Mouse (Mus musculus) natural killer cell, adult 2 months (primary cell): Measurements from ENCODE around the gene Rbm19.

Experiments
- DNase-seq, 2 experiments: peaks; one replicate each; pipeline ENCODE4 v3.0.0; 2022; ENCODE audit warnings: low spot score in 2 of 2

Gene Rbm19

DNA sequence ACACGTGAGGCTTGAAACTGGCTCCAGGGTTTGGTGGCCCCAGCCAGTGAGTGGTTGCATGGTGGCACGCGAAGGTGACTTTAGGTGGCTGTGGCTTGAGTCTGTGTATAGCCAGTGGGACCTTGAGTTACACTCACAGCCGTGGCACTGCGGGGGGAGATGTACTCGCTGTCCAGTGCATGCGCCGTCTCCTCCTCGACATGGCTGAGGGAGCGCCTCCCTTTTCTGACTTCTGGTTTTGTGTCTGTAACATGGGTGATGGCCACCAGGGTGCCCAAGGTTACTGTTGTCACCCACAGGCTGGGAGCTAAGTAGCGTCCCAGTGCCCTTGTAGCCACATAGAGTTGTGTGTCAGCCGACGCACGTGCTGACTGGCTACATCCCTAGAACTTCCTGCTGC lies 19.1 kb downstream of the Rbm19 start:
- no peak for DNase-seq

DNA sequence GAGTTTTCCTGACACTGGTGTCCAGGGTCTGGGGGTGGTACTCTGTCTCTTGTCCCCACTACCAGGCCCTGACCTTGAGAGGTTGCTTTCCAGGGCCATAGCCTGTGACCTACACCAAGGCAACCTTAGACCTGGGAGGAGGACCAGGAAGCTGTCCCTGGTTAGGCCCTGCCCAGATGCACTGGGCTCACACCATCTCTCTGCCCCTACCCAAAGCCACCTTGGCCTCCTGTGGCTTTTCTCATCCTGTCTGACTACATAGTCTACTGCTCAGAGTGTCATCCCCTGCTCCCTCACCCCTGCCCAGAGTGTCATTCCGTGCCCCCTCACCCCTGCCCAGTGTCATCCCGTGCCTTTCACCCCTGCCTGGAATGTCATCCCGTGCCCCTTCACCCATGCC lies 19.6 kb downstream of the Rbm19 start:
- no peak for DNase-seq

DNA sequence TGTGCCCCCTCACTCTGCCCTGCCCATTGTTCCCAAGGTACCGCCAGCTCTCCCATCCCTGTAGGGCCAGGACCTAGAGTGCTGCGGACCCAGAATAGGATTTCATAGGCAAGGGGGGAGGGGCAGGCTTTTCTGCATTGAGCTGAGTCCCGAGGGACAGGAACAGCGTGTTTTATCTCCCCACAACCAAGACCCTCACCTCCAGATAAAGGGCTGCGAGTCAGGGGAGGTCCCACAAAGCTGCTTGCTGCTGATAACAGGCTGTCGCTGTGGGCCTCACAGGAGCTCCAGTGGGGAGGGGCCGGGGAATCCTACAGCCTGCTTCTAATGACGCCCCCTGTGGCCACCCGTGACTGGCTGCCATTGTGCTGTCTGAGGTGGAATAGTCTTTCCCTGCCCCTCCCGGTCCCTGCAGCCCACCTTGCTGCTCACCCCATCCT lies 20.0 kb downstream of the Rbm19 start:
- no peak for DNase-seq

DNA sequence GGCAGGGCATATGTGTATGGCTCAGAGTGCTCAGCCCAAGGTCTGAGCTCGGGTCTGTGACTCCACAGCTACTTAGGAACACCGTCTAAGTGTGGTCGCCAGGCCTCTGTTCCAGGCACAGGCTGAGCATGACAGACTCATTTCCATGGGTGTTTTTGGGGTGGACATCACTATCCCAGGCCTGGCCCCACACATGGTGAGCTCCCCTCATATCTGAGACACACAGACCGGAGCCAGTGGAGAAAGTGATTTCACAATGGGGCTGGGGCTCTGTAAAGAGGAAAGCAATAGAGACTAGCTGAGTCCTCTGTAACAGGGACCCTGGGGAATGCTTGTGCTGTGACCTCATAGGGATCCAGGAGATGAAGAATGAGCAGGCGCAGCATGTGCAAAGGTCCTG lies 20.8 kb downstream of the Rbm19 start:
- no peak for DNase-seq

DNA sequence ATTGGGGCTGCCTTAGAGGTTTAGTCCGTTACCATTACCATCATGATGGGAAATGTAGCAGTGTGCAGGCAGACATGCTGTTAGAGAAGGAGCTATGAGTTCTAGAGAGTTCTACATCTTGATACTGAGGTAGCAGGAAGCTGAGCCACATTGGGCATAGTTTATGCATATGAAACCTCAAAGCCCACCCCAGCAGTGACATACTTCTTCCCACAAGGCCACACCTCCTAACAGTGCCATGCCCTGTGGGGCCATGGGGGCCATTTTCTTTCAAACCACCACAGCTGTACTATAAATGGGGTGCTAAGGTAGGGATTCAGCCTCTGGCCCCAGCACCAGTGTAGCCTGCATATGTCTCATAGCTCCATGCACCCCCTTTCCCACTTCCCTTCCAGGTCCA lies 21.6 kb downstream of the Rbm19 start:
- no peak for DNase-seq

DNA sequence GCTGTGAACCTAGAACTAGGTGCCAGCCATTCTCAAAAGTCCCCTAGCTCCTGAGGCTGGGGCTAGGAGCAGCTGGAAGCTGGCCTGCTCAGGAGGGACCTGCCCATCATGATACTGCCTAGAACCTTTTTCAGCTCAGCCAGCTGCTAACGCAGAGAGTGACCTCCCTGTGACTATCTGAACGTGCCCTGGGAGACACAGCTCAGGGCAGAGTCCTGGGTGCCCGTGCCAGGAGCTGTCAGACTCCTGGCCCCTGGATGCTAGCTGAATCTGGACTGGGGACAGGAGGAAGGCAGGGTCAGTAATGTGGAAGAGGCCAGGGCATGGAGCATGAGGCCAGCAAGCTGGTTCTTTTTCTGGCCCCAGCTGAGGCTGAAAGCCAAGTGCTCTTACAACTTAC lies 22.1 kb downstream of the Rbm19 start:
- no peak for DNase-seq

DNA sequence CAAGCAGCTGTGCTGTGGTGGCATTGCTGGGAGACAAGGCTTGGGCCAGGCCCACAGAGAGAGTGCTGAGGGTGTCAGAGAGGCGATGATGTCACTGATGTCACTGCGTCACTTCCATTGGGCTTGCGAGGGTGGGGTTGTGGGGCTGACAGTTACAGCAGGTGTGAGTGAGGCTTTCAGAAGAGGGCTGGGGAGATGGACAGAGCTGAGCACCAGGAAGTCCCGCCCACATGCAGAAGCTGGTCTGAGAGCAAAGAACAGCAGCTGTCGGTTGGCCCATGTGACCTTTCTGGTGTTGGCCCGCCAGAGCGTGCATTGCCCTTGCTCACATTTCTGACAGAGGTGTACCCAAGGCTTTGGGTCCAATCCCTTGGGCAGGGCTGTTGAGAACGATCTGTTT lies 23.0 kb downstream of the Rbm19 start:
- peak; percentile 42 to 65 for DNase-seq

DNA sequence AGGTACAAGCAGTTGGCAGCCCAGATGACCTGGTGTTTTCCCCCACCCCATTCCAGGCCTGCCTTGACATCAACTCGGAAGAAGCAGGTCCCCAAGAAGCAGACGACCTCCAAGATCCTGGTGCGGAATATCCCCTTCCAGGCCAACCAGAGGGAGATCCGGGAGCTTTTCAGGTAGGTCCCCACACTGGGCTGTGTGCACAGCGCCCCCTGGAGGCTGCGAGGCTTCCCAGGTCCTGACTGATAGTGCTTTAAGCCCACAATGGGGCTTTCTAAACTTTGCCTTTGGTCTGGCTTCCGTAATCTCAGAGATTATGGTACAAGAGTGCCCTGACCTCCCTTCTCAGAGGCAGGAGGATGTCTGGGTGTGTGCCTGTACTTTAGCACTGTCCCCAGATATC lies 27.7 kb downstream of the Rbm19 start:
- DNase-seq, result peak in 1 of 2 experiments; percentile 18

DNA sequence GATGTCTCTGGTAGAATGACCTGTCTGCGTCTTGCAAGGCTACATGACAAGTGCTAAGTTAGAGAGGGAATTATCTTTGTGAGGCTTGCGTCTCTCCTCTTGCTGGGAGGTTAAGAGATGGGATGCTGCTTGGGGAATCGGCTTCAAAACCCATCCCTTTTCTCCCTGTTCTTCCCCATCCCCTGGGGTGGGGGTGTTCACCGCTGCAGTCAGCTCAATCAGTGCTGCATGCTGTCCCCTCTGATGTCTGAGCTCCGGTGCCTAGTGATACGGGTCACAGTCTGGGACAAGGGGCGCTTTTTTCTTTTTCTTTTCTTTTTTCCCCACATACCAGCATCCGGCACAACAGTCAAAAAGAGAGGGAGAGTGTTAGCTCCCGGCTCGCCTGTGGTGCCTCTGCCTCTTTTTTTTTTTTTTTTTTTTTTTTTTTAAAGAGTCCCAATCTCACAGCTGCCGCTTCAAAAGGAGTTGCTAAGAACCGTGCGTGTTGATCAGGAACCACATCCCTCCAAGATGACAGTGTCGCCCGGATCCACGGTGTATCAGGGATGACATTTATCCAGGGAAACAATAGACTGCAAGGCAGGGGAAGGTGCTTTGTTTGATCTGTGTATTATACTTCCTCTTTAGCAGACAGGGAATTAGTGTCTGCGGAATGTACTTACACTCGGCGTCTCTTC lies 29.2 kb downstream of the Rbm19 start:
- no peak for DNase-seq

DNA sequence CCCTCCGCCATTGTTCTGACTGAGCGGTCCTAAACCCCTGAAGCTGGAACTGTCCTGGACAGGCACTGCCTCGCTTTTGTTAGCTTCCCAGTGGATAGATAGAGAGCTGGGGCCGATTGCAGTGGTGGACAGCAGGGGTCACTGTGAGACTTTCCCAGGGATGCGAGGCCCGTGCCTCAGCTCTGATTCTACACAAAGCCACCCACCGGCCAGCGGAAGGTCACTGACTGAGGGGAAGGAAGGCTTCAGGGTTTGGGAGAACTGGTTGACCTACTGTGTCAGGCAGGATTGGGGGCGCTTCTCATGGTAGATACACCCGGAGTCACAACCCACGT lies 29.8 kb downstream of the Rbm19 start:
- DNase-seq, result no peak

DNA sequence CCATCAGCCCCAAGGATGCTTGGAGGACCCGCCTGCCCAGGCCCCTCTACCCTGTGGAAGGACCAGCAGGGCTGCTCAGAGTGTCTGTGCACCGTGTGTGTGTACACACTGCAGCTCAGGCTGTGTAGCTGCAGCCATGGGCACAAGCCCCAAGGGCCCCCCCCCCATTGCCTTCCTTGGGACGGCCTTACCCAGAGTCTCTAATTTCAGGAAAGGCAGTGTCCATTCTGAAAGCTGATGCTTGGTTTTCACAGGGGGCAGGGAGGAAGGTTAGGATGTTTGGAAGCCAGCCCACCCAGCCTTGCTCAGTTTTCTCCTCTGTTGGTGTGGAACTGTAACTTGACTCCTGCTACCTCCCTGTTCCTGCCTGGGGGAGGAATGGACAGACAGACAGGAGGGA lies 30.6 kb downstream of the Rbm19 start:
- DNase-seq, result no peak

DNA sequence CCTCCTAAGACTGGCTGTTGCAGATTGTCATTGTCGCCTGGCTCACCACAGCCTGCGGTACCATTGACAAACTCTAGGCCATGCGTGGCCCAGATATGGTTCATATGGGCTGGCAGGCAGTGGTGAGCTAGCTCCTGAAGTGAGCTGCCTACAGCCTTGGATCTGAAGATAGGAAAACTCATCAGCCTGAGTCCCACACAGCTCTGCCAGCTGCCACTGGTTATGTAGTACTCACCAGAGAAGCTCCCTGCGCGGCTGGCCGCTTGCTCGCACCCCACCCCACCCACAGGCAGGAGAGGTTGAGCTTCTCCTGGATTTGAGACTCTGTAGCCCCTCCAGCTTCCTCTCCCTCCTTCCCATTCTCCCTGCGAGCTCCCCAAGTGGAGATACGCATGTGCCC lies 32.0 kb downstream of the Rbm19 start:
- no peak for DNase-seq

DNA sequence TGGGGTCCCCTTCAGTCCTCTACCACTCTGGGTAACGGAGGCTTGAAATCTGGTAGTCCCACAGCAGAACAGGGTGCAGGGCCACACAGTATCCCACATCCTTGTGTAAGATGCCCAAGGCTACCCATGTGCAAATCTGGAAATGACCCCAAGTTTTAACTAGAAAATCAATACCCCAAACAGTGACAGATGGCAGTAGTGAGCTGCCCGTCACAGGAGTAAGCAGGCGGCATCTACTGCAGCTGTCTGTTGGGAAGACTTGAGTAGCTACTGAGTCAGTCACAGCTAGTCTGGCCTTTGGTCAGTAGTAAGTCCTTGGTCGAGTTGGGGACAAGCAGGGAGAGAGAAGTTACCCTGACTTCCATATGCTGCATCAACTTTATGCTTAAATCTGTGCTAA lies 34.9 kb downstream of the Rbm19 start:
- no peak for DNase-seq

DNA sequence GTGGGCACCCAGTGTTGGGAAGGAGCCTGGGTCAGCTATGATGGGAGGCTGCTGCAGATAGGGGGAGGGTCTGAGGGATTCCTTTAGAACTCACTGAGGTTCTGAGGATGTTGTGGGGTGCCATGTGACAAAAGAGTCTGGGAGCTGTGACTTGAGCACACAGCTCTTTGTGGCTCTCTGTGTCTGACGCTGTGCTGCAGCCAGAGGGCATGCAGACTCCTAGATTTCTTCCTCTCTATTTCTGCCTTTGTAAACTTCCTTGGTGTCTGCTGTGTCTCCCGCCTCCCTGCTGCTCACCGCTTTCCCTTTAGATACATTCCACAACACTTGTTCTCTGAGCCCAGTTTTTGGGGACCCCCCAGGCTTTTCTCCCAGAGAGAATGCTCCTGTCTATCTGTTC lies 36.9 kb downstream of the Rbm19 start:
- no peak for DNase-seq

DNA sequence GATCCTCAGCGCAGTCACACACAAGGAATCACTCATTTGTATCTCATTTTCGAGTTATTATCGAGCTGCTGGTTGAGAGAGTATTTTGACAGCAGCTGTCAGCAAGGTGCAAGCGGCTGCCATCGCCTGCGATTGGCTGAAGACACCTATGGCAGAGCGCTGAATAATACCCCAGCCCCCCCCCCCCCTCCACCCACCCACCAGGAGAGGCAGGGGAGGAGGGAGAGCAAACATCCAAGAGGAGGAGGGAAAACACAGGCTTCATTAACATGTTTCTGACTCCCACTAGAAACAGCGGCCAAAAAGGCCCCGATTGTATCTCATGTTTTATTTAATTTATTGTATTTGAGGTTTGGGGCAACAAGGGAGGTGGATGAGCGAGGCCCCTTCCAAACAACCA lies 39.4 kb downstream of the Rbm19 start:
- DNase-seq, result no peak

DNA sequence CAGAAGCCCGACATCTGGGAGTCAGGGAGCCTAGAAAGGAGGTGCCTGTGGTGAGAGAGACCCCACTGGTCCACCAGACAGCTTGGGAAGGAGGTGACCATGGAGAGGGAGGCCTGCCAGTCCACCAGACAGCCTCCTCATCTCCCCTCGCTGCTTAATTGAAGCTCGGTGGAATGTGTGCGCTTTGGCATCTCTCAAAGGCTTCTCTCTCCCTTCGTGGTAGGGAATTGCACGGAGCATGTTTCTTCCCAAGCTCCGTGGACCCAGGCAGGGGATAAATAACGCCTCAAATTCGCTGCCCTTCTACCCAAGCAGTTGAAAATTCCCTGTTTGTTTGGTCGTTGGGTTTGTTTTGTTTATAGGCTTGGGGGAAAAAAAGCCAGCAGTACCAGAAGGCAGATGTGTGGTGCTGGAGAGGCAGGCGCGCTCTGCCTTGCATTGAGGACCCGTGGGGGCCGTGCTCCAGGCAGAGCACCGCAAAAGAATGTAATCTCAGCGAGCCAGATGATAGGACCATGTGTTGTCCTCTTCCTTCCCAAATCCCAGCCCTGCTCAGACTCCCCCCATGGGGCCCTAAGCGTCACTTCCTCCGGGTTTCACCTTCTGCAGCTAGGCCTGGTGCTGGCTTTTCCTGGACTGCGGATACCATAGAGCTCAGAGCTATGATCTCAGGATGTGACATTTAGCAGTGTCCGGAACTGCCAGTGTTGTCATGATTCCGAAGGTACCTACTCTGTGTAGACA lies 40.1 kb downstream of the Rbm19 start:
- DNase-seq, result no peak

DNA sequence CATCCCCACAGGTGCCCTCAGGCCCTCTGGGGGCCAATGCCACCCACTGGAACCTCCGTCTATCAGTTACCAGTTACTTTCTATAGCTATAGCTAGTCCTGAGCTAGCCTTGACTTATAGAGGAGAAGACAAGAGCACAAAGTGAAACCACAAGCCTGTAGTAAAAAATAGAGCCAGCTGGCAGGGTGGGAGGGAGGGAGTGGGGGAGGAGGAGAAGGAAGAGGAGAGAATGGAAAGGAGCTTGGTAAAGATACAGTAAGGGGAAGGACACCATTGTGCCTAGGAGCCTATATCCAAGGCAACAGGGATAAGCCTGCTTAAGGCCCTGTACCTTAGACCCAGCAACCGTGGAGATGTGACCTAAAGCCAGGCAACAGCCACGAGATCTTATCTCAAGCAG lies 40.9 kb downstream of the Rbm19 start:
- no peak for DNase-seq

DNA sequence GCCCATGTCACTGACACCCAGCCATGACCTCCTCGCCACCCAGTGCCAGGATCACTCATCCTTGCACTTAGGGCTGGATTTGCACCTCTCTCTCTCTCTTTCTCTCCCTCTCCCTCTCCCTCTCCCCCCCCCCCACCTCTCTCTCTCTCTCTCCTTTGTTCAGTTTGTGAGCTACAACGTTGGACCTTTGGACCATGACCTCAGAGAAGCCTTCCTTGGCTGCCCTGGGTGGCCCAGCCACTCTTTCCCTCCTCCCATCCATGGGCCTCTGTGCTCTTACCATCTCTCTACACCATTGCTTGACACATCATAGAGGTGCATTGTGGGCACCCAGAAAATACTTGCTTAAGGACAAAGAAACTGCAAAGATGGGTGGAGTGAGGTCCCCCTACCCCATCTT lies 42.2 kb downstream of the Rbm19 start:
- no peak for DNase-seq

DNA sequence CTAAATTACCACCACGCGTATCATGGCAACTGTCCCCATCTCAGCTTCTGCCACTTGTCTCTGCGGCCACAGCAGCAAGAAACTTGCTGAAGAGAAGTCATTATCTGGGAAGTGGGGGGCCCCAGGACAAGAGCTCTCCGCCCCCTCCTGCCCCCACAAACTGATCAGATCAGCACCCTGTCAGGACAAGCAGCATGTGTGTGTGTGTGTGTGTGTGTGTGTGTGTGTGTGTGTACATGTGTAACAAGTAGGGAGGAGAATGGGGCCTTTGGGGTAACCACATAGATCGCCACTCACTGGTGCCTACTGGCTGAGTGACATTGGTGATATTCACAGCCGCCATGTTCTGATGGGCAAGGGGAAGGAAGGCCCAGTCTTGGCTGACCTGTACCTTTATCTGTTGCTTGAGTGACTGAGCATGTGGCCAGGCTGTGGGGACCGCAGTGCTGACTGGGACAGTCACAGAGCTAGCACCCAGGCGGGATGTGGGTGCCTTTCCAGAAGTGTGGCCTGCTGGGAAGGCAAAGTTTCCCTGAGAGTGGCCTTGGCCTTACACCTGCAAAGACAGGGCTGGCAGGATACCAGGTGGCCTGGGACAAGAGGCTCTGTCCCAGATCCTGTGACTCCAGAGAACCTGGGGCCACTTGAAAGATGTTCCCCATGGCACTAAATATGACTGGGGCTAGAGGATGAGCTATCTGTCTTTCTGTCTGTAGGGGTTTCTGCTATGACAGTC lies 44.8 kb downstream of the Rbm19 start:
- no peak for DNase-seq

DNA sequence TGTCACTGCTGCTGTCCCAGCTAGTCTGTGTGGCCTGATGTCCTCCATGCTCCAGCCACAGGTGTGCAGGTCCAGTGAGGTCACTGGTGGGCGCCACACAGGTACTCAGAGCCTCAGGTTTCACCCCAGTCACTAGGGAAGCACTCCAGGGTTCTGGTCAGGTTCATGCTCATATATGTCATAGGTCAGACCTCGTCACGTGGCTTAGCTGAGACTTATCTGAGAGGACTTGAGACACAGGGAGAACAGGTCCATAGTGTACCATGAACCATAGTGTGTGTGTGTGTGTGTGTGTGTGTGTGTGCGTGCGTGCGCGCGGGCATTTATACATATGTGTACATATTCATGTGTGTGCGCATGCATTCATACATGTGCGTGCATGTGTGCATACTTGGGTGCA lies 46.4 kb downstream of the Rbm19 start:
- no peak for DNase-seq

DNA sequence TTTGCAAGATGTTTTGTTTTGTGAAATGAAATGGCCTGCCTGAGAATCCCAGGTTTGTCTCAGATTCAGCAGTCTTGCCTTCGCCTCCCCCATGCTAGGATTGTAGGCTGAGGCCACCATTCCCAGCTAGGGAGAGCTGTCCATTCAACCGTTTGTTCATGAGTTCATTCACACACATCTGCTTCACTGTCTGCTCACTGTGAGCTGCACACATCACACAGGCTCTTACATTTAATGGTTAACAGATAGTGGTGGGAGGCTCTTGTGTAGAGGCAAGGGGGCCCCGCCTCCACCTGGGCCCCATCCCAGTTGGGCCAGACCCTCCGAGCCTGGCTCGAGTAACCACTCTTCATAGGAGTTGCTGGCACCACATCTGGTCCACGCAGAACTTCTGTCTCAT lies 47.2 kb downstream of the Rbm19 start:
- DNase-seq, result no peak

DNA sequence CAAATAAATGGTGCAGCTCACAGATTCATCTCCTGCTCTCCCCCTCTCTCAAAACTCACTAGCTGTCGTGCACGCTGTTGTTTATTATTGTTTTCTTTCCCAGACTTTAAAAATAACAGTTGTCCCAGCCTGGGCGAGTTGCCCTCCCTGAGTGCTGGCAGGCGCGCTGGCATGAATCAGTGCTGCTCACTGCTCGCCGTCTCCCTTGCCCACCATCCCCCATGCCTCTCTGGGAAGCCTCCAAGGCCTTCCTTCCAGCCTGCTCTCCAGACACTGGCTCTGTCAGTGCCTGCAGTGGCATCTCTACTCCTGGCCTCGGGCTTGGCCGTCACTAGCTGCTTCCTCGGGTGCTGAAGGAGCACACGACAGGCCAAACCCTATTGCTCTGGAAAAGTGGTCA lies 48.2 kb downstream of the Rbm19 start:
- no peak for DNase-seq
